Mouse (Mus musculus) megakaryocyte-erythroid progenitor cell, adult 5-6 weeks (primary cell): Measurements from ENCODE around the gene Sit1. TPM values are rescaled to one million over a fixed set of nuclear protein-coding genes. Genes with fewer than 3 reads are reported as not detected.
A peak's percentile ranks its signal among the peaks of the same experiment; 100 is the strongest.
"Not testable (repeated sequence)": the region's sequence is repeated elsewhere in the genome, so short reads cannot be mapped to it uniquely, and the experiment has no call there.

Source experiments
- ATAC-seq: replicated peaks from 2 replicates; pipeline ENCODE4 v1.8.0; 2016; ENCODE audit warnings: mild to moderate bottlenecking, inconsistent platforms; ENCODE audit not compliant: severe bottlenecking, poor library complexity, low FRiP score, low TSS enrichment
- total RNA-seq, 2 experiments: library from RNA; stranded (forward) in 1 of 2; stranded (reverse) in 1 of 2; fragments of 200-1000, 215-1000 nt in 1 of 2; fragments of >200 nt in 1 of 2; fragmentation: Nextera tagmentation in 1 of 2; gene quantifications; 2 replicates each; pipeline ENCODE4 v1.2.3; 2014 to 2017

Sit1 gene
- total RNA-seq, 2 experiments from 2014 or later = 0.61 TPM; not detected in 1

- no peak for ATAC-seq
Observed at GRCm38 (mm10) chr4:43503506-43503905, 20.0 kb upstream of the Sit1 start.

DNA sequence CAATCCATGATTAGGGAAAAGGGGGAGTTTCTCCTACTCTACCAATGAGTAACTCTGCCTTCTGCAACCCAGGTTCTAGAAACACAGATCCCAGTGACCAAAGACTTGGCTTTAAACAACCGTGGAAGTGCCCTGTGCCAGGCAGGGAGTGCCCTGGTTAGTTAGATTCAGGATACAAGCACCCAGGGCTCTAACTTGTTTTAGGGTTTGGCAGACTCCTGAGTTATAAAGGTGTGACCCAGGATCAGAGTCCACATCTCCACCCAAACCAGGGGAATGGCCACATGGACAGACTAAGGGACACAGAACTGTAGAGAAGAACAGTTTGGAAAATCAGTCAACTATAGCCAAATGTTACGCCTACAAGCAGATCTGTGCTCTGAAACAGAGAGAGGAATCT is 19.5 kb upstream of the Sit1 start:
- no peak for ATAC-seq

- ATAC-seq = peak; percentile 71
Observed at GRCm38 (mm10) chr4:43499407-43500333, 16.1 kb upstream of the Sit1 start, which contains the start of gene Arhgef39. TSS of gene Arhgef39 (minus strand) at chr4:43499695.

GRCm38 (mm10) chr4:43498983-43499382 is 15.4 kb upstream of the Sit1 start:
- ATAC-seq = peak; percentile 50; the same call in 1 of the 2 replicates

- ATAC-seq = no peak
Observed at GRCm38 (mm10) chr4:43497946-43498345, 14.4 kb upstream of the Sit1 start.

DNA sequence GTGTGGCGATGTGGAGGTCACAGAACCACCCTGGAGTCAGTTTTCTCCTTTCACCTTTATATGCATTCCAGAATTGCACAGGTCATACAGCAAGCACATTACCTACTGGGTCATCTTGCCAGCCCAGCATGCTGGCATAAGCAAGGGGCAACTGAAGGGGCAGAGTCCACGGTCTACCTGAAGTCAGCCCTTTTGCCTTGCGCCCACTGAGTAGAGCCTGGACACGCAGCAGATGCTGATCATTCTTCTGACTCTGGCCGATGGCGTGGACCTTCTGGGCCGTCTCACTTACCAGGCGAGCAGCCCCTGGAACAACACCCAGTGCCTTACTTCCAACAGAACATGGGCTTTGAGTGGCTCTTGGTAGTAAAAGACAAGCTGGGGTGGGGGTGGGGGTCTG is 13.9 kb upstream of the Sit1 start:
- no peak for ATAC-seq

DNA sequence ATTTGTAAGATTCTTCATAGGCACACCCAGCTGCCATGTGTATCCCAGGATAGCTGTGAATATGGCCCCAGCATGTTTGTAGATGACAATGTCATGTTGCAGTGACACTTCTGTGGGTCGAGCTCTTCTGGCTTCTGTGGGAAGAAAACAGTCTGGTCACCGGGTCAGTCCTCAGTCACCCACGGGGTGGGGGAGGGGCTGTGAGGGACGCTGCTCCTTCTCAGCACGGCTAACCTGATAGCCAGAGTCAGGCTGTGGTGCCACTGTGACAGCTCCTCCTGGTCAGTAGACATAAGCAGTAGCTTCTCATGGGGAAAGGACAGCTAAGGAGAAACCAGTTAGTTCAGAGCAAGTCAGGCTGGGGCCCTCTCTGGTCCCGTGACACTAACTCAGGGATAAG is 13.1 kb upstream of the Sit1 start:
- ATAC-seq = no peak

DNA sequence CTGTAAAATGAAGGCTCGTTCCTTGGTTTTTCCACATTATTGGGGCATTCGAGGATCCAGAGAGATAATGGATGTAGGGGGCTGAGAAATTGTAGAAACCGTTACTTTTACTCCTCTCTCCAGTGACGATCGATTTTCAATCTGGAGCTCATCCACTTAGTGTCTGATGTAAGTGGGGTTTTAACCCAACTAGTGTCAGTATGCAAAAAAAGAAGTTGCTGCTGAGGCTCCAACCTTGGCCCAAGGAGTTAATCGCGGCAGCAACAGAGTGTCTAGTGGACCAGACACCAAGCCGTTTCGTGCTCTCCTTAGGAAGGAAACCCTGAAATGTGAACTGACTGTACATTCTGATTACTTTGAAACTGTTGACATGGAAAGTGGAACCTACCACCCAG is 10.3 kb upstream of the Sit1 start:
- ATAC-seq = no peak

GRCm38 (mm10) chr4:43493186-43493845 is 9.8 kb upstream of the Sit1 start:
- peak; percentile 72 for ATAC-seq

GRCm38 (mm10) chr4:43492821-43493185 is 9.3 kb upstream of the Sit1 start, which contains the start of gene Ccdc107:
TSS of gene Ccdc107 (plus strand) at chr4:43492900.
- ATAC-seq = peak; percentile 90

DNA sequence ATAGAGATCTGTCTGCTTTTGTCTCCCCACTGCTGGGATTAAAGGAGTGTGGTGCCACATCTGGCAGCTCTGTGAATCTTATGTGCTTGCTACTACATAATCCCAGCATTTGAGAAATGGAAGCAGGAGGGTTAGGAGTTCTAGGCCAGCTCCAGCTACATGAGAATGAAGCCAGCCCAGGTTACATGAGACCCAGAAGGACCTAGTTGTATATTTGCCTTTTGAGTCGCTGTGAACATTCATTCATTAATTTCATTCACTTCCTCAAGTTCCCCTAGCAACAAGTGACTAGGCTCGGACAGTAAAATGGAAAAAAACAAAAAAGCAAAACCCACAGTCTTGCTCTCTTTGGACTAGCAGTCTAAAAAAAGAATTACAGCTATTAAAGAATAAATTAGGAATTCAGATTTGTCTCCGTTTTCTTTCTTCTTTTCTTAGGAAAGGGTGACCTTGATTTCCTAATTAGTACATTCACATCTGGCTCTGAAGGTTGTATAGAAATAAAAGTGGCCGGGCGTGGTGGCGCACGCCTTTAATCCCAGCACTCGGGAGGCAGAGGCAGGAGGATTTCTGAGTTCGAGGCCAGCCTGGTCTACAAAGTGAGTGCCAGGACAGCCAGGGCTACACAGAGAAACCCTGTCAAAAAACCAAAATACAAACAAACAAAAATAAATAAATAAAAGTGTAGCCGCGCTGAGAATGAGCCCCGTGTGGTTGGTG is 8.7 kb upstream of the Sit1 start:
- ATAC-seq = no peak

GRCm38 (mm10) chr4:43490801-43491200 is 7.3 kb upstream of the Sit1 start:
- peak; percentile 52 for ATAC-seq

DNA sequence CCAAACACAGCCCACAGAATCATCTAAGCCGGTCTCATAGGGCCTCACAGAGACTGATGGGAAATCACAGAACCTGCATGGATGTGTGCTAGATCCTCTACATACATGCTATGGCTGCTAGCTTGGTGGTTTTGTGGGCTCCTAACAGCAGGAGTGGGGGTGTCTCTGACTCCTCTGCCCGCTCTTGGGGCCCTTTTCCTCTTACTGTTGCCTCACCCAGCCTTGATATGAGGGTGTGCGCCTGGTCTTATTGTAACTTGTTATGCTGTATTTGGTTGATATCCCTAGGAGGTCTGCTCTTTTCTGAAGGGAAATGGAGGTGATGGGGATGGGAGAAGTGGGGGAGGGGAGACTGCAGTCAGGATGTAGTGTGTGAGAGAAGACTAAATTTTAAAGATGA is 6.1 kb upstream of the Sit1 start:
- ATAC-seq = no peak

- not testable (repeated sequence) for ATAC-seq
Observed at GRCm38 (mm10) chr4:43485666-43486065, 2.1 kb upstream of the Sit1 start.

DNA sequence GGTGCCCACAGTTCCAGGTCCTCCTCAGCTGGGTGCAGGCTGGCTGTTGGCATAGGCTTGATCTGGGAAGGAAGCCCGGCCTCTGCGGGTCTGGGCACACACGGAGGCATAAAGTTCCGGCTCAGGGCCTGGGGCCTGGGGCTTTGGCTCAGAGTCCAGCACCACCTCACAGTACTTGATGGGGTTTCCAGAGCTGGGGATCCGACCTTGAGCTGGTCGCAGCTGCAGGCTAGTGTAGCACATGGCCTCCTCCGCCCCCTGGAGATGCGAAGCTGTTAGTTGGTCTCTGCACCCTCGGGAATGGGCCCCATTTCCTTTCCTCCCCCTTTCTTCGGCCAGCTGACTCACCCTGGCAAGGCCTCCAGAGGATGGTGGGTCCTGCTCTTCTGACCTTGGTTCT is 943 bp downstream of the Sit1 start:
- no peak for ATAC-seq

DNA sequence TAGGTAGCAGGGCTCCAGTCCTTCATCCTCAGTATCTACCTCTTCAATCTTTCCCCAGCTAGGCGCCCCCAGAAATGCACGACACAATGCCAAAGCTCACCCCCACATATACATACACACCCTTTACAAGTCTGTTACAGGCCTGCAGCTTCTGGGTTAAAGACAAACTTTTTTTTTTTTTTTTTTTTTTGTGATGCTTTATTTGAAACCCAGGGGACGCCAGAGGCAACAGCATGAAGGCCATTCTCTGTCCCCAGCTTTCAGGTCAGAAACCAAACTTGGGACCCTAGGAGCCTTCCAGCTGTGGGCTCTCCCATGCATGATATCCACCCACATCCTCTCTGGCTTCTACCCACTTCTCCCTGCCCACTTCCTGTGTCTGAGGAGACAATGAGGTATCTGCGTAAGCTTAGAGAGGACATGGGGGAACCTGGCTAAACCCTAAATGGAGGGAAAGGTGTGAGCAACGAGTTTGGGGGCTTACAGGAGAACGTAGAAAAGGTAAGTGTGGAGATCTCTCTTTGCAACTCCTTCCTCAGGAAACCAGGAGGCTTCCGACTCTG is 1.6 kb downstream of the Sit1 start:
- no peak for ATAC-seq

- no peak for ATAC-seq
Observed at GRCm38 (mm10) chr4:43480985-43481384, 2.5 kb downstream of the Sit1 start.

DNA sequence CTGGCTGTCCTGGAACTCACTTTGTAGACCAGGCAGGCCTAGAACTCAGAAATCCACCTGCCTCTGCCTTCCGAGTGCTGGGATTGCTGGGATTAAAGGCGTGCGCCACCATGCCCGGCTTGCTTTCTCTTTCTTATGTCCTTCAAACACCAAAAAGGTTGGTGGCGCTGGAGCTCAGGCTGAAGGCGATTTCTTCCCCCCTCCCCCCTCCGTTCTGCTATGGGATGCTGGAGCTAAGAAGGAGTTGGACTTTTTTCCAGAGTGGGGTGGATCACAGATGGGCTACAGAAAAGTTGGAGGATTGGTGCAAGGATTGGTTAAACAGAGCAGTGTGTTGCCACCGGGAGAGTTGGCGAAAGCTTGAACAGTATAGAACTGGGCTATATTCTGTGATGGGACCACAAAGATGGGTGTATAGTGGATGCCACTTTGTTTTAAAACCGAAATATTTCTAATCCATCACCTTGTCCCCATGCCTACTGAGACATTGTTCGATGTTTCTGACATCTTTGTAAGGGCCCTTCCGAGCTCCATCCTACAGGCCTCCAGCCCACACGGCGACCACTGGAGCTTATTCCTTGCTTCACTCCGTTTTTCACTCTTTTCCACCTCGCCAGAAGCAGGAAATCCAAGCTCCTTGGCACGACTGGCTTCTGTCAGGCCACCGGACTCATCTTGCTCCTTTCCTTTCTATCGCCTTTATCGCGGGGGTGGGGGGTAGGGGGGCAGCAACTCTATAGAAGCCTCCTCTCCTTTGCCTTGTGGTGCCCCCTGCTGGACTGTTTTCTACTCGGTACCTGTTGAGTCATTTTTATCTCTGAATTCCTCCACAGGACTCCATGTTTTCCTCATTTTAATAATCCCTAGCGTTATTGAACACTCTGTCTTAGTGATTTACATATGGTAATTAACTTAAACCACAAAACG is 4.4 kb downstream of the Sit1 start:
- ATAC-seq = peak; percentile 29

DNA sequence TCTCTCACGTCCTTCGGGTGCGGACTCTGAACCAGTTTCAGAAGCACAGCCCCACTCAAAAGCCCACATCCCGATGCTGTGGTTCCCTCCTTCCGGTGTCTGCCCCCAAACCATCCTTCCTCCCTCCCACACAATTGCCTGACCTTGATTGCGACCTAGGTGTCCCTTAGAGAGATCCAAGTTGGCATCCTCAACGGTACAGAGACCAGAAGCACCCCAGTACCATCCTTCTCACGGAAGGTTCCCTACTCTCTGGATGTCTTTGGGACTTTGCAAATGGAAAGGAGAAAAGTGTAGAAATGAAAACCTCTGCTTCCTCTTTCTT is 5.0 kb downstream of the Sit1 start:
- ATAC-seq = peak; percentile 36; the same call in 1 of the 2 replicates
